Mouse (Mus musculus) testis, adult 10 weeks (tissue): ENCODE measurements around the gene A630001G21Rik. TPM values are rescaled to one million over a fixed set of nuclear protein-coding genes. Genes with fewer than 3 reads are reported as not detected.

Experiments
- polyA plus RNA-seq: library from polyadenylated mRNA; stranded (reverse); fragments of 350-450 nt; fragmentation: Illumina TruSeq; extraction: RNeasy Lipid Tissue Mini Kit (QIAGEN cat#74804); gene quantifications from one replicate; pipeline ENCODE4 v1.2.3, GENCODE M21; 2014; ENCODE audit warnings: low read depth, low replicate concordance

A630001G21Rik gene
- 0.50 TPM for polyA plus RNA-seq

DNA sequence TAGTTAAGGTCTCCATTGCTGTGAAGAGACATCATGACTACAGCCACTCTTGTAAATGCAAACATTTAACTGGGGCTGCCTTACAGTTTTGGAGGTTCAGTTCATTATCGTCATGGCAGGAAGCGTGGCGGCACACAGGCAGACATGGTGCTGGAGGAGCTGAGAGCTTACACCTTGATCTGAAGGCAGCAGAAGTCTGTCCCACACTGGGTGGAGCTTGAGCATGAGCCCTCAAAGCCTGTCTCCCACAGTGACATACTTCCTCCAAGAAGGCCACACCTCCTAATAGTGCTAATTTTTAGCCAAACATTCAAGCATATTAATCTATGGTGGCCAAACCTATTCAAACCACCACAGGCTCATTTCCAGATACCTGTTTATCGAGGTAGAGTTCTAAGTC is at the start of gene A630001G21Rik:
TSS of gene A630001G21Rik (minus strand) at position 208 of the 400 bp plus-strand sequence.

DNA sequence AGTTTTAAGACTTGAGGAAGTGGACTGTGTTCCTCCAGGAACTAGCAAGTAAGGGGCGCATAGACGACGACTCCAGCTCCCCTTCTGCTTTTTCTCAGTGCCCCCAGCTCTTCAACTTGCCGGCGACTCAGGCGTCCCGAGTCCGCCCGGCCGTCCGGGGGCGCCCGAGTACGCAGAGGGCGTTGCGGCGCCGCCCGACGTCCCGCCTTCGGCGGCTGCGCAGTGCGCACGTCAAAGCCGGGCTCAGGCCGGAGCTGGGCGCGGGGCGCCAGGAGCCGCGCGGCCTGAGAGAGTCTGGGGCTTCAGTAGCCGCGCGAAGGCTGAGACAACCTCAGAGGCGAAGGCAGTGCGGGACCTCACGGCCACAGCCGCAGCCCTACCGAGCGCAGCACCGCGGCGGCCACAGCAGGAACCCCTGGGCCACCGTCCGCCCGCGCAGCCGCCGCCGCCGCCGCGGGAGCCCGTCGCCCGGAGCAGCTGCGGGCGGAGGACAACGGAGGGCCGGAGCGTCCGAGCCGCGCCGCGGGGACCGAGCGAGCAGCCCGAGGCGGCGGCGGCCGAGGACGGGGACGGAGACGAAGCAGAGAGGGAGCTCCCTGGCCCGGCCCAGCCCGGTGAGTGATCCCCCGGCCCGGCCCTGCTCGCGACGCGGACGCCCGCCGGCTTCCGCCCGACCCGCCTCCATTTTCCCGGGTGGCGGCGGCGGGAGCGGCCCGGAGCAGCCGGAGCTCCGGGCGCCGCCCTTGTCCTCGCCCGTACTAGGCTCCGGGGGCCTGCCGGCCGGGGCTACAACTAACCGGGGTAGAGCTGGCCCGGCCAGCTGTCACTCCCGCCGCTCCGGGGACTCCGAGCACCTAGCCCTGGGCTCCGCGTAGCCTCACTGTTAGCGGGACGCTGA is 15.0 kb upstream of the A630001G21Rik start, which contains the start of gene Cab39:
TSS of gene Cab39 (plus strand) at position 234 of the 898 bp plus-strand sequence.

Other genes starting within 250 kb of the A630001G21Rik start
- not detected for gene G530012D18Rik, start 203.0 kb downstream of the A630001G21Rik start, polyA plus RNA-seq
- gene Sp110, start 179.8 kb downstream of the A630001G21Rik start, polyA plus RNA-seq: 0.29 TPM
- 0.88 TPM for gene Sp140, start 178.3 kb downstream of the A630001G21Rik start, polyA plus RNA-seq
- 2.8 TPM for gene Sp100, start 128.7 kb downstream of the A630001G21Rik start, polyA plus RNA-seq
- gene Cab39, start 14.8 kb upstream of the A630001G21Rik start, polyA plus RNA-seq: 79.9 TPM
- gene Itm2c, start 115.6 kb upstream of the A630001G21Rik start, polyA plus RNA-seq: 3.9 TPM
- gene 4933407L21Rik, start 149.8 kb upstream of the A630001G21Rik start, polyA plus RNA-seq: 1.1 TPM
- gene Gpr55, start 182.4 kb upstream of the A630001G21Rik start, polyA plus RNA-seq: 7.4 TPM
- gene Spata3, start 238.2 kb upstream of the A630001G21Rik start, polyA plus RNA-seq: 151 TPM